Mouse (Mus musculus) lung, adult 2 months (tissue): ENCODE measurements around the gene Olfr1065. TPM values are rescaled to one million over a fixed set of nuclear protein-coding genes. Genes with fewer than 3 reads are reported as not detected.
"Not testable (repeated sequence)": the region's sequence is repeated elsewhere in the genome, so short reads cannot be mapped to it uniquely, and the experiment has no call there.

ENCODE experiments used
- DNase-seq: peaks from one replicate; pipeline ENCODE4 v3.0.0; 2022
- H3K4me1 ChIP-seq: fragments of 200-500 bp; 2 replicates; pipeline ENCODE4 v1.6.1; 2011; ENCODE audit warnings: low read length; ENCODE audit not compliant: control insufficient read depth, insufficient read depth
- H3K4me3 ChIP-seq: fragments of 200-500 bp; replicated peaks from 2 replicates; pipeline ENCODE3; 2011; ENCODE audit warnings: low read depth, mild to moderate bottlenecking, control low read depth, low read length; ENCODE audit errors: extremely low read depth
- CTCF ChIP-seq: fragments of 200-500 bp; IDR thresholded peaks from 2 replicates; pipeline ENCODE4 v1.5.1; 2011; ENCODE audit warnings: mild to moderate bottlenecking, low read length, control low read depth; ENCODE audit not compliant: insufficient read depth
- POLR2A ChIP-seq: fragments of 200-500 bp; IDR thresholded peaks from 2 replicates; pipeline ENCODE4 v1.6.1; 2011; ENCODE audit warnings: low read depth, mild to moderate bottlenecking, control low read depth, low read length, borderline replicate concordance; ENCODE audit errors: extremely low read depth
- WGBS: fragments of 180-500 bp; shearing (Covaris S2); methylation state at CpG from one replicate; pipeline ENCODE4 v1.1.7; 2018; 5-methylcytosine and 5-hydroxymethylcytosine counted together
- polyA plus RNA-seq: library from polyadenylated mRNA; depleted of rRNA; stranded (reverse); fragments of >200 nt; gene quantifications from 2 replicates; pipeline ENCODE4 v1.2.3, GENCODE M21; 2012; rRNA removed

Gene Olfr1065
- not detected in 2 replicates for polyA plus RNA-seq

DNA sequence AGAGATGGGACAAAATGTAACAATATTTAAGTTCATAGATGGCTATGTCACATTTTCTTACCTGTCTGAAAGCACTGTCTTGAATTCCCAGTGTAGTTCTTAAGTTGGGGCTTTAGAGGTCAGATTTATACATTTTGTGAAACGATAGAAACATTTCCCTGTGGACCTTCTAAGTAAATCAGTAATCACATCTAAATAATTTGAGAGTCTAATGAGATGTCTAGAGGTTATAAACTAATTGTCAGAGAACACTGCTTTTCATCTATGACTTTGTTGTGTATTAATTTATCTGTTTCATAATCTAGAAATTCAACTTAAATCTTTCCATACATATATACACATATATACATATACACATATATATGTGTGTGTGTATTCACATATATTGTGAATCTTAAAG is at the start of gene Olfr1065:
TSS of gene Olfr1065 (minus strand) at position 101 of the 400 bp plus-strand sequence.
- not testable (repeated sequence) for H3K4me1 ChIP-seq, DNase-seq, H3K4me3 ChIP-seq
- WGBS: 78% methylated on average over 1 of the region's 1 CpGs

DNA sequence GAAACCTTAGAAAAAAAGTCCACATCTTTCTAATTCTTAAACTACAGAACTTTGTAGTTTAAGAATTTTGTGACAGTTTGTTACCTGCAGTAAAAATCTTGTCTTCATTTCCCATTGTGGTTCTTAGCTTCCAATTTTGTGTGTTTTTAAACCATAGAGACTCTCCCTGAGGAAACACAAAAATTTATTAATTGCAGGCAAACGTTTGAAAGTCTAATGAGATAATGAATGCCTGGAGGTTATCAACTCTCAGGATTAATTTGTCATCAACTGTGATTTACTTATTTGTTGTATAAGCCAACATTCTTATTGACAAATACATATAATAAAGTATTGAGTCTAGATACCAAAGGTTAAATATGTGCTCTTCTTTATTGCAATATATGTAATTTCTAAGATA is 36.9 kb upstream of the Olfr1065 start, which contains the start of gene Olfr228:
TSS of gene Olfr228 (minus strand) at position 101 of the 400 bp plus-strand sequence.
- H3K4me1 ChIP-seq: no peaks in the 10 kb centered on the region
- no peak for DNase-seq

DNA sequence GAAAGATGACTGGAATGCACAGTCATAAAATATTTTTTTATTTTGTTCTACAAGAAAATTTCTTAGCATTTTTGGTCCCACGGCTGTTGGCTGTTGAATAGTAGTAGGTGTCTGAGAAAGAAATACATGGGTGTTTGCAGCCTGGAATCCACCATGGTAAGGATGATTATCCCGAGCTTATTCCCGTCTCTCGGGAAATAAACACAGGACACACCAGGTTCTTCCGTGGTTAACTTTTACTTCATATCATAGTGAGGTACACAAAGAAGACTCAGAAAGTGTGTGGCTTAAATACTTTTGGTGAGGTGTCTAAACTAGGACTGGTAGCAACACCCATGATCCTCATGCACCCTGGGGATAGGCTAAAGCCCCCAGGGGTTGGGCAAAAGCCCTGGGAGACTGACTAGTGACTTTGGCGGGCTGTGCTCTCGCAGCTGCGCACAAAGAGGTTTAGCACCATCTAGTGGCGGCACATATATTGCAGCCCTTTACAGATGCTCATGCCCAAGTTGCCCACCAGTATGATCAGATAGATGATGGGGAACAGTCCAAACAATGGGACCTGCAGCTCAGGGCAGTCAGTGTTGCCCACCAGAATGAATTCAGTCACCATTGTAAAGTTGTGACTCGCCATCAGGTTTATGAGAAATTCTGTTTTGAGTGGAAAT is 14.2 kb upstream of the Olfr1065 start:
- no peak for DNase-seq
- 23% methylated on average over 10 of the region's 10 CpGs for WGBS
- Histone ChIP-seq H3K4me3 (no peak overlapping the region), H3K4me1 (no peaks in the 10 kb centered on the region)
- TF ChIP-seq CTCF (peak; percentile 41), POLR2A (no peak)

More for the DNA sequence above, 36.9 kb upstream of the Olfr1065 start, which contains the start of gene Olfr228:
- no peak for TF ChIP-seq CTCF
- no peak for TF ChIP-seq POLR2A
- 24% methylated on average over 1 of the region's 1 CpGs for WGBS
- H3K4me3 ChIP-seq: no peak within 1 kb of the TSS

DNA sequence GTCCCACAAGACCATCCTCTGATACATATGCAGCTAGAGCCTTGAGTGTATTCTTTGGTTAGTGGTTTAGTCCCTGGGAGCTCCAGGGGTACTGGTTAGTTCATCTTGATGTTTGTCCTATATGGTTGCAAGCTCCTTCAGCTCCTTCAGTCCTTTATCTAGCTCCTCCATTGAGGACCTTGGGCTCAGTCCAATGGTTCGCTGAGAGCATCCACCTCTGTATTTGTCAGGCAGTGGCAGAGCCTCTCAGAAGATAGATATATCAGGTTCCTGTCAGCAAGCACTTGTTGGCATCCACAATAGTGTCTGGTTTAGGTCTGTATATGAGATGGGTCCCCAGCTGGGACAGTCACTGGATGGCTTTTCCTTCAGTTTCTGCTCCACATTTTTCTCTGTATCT is 10.0 kb upstream of the Olfr1065 start:
- no peak overlapping the region for H3K4me3 ChIP-seq
- H3K4me1 ChIP-seq: no peaks in the 10 kb centered on the region
- TF ChIP-seq POLR2A (no peak), CTCF (no peak)
- DNase-seq: no peak
- 67% methylated on average over 1 of the region's 1 CpGs for WGBS

DNA sequence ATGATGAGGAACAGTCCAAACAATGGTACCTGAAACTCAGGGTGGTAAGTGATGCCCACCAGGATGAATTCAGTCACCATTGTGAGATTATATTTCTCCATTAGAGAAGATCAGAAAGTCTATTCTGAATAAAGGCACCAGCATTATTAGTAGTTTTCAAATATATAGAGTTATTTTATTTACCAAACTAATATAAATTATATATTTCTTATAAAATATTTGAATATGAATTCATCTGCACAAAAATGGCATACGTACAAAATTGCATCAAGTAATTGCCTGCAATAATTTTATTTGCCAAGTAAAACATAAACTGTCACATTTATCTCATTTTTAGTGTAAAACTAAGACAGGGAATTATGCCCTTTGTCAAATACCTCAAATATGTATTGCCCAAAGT is 5.8 kb upstream of the Olfr1065 start, which contains the start of gene Olfr1066:
TSS of gene Olfr1066 (minus strand) at position 101 of the 400 bp plus-strand sequence.
- Histone ChIP-seq H3K4me1 (no peaks in the 10 kb centered on the region), H3K4me3 (no peak within 1 kb of the TSS)
- no peak for DNase-seq
- 83% methylated on average over 1 of the region's 1 CpGs for WGBS
- TF ChIP-seq CTCF (no peak), POLR2A (no peak)

DNA sequence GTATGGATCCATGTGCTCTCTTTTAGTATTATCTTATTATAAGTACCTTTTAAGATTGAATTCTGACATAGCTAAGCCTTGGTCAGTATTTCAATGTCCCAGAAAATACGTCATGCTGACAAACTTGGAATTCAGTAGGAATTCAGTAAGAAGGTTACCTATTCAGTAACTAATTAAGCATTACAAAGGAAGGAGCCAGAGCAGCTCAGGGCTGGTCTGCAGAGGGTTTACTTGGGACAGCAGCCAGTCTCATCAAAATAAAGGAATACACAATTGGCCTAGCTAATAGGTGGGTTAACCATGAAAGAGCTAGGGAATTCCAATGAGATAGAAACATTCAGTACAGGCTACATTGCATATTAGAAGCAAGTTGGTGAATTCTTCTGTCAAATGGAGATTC is 8.3 kb downstream of the Olfr1065 start:
- H3K4me3 ChIP-seq, DNase-seq, H3K4me1 ChIP-seq: not testable (repeated sequence)
- 74% methylated on average over 1 of the region's 1 CpGs for WGBS

DNA sequence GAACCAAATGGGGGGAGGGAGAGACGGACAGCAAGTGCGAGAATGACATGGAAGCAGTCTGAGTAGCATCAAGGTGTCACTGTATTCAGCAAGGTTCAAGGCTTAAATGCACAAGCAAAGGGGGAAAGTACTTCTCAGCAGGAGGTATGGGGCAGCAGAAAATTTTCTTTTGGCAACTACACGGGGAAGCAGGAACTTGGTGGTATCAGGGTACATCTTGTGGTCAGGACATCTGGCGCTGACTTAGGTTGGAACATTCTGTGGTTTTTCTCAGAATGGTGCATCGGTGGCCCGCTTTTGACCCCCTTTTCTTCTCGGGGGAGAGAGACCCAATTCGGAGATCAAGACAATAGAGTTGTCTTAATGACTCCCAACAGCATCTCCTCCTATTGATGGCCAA is 21.9 kb downstream of the Olfr1065 start:
- H3K4me1 ChIP-seq, DNase-seq, H3K4me3 ChIP-seq: not testable (repeated sequence)
- 83% methylated on average over 8 of the region's 8 CpGs for WGBS

DNA sequence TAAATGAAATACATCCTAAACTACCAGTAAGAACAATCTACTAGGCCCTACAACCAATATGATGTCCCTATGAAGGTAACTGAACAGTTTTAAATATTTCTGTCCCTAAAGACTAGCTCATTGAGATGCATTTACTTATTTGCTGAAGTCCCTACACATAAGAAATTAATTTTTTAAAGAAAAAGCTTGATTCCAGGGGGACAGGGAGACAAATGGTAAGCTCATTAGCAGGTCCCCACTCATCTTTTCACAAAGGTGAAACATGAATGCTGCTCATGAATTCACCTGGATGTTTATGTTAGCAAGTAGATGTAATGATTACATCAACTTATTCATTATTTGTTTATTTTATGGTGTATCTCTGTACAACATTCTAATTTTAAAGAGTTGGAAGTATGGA is 23.7 kb downstream of the Olfr1065 start, which contains the start of gene Olfr1062:
TSS of gene Olfr1062 (minus strand) at position 101 of the 400 bp plus-strand sequence.
- H3K4me1 ChIP-seq, DNase-seq, H3K4me3 ChIP-seq: not testable (repeated sequence)

DNA sequence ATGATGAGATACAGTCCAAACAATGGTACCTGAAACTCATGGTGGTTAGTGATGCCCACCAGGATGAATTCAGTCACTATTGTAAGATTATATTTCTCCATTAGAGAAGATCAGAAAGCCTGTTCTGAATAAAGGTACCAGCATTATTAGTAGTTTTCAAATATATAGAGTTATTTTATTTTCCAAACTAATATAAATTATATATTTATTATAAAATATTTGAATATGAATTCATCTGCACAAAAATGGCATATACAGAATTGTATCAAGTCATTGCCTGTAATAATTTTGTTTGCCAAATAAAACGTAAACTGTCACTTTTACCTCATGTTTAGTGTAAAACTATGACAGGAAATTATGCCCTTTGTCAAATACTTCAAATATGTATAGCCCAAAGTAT is 36.4 kb downstream of the Olfr1065 start, which contains the start of gene Olfr1061:
TSS of gene Olfr1061 (minus strand) at position 101 of the 400 bp plus-strand sequence.
- 58% methylated on average over 1 of the region's 1 CpGs for WGBS

DNA sequence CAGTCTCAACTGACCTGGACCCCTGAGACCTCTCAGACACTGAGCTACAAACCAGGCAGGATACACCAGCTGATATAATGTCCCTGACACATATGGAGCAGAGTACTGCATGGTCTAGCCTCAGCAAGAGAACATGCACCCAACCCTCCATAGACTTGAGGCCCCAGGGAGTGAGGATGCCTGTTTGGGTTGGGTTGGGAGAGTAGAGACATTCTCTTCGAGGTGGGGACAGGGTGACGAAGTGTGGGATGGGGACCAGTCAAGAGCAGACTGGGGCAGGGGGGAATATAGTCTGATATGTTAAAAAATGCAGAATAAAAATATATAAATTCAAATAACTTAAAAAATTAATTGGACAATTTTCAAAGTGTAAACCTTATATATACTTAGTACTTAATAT is 55.3 kb downstream of the Olfr1065 start:
- no peak for DNase-seq
- no peak overlapping the region for H3K4me3 ChIP-seq
- TF ChIP-seq POLR2A: no peak
- TF ChIP-seq CTCF: no peak
- no peaks in the 10 kb centered on the region for H3K4me1 ChIP-seq
- WGBS: 76% methylated on average over 2 of the region's 2 CpGs

More for the DNA sequence above, 36.4 kb downstream of the Olfr1065 start, which contains the start of gene Olfr1061:
- Histone ChIP-seq H3K4me3 (no peak within 1 kb of the TSS), H3K4me1 (no peaks in the 10 kb centered on the region)
- no peak for TF ChIP-seq POLR2A
- no peak for TF ChIP-seq CTCF
- DNase-seq: no peak

Other genes starting within 250 kb of the Olfr1065 start
- gene Olfr1045, start 247.6 kb downstream of the Olfr1065 start, polyA plus RNA-seq: not detected in 2 replicates
- not detected in 2 replicates for gene Olfr1046, start 231.3 kb downstream of the Olfr1065 start, polyA plus RNA-seq
- not detected in 2 replicates for gene Olfr1047, start 219.2 kb downstream of the Olfr1065 start, polyA plus RNA-seq
- not detected in 2 replicates for gene Olfr1048, start 210.3 kb downstream of the Olfr1065 start, polyA plus RNA-seq
- not detected in 2 replicates for gene Olfr1049, start 192.3 kb downstream of the Olfr1065 start, polyA plus RNA-seq
- gene Olfr1051, start 171.5 kb downstream of the Olfr1065 start, polyA plus RNA-seq: not detected in 2 replicates
- not detected in 2 replicates for gene Olfr1052, start 158.1 kb downstream of the Olfr1065 start, polyA plus RNA-seq
- gene Olfr1053, start 135.3 kb downstream of the Olfr1065 start, polyA plus RNA-seq: not detected in 2 replicates
- gene Olfr1054, start 115.2 kb downstream of the Olfr1065 start, polyA plus RNA-seq: not detected in 2 replicates
- gene Olfr1055, start 100.3 kb downstream of the Olfr1065 start, polyA plus RNA-seq: not detected in 2 replicates
- not detected in 2 replicates for gene Olfr1056, start 88.1 kb downstream of the Olfr1065 start, polyA plus RNA-seq
- not detected in 2 replicates for gene Olfr1057, start 72.2 kb downstream of the Olfr1065 start, polyA plus RNA-seq
- gene Olfr1058, start 62.0 kb downstream of the Olfr1065 start, polyA plus RNA-seq: not detected in 2 replicates
- gene Olfr1061, start 36.5 kb downstream of the Olfr1065 start, polyA plus RNA-seq: not detected in 2 replicates
- not detected in 2 replicates for gene Olfr1062, start 23.8 kb downstream of the Olfr1065 start, polyA plus RNA-seq
- gene Olfr1066, start 5.7 kb upstream of the Olfr1065 start, polyA plus RNA-seq: not detected in 2 replicates
- gene Olfr228, start 36.8 kb upstream of the Olfr1065 start, polyA plus RNA-seq: not detected in 2 replicates
- not detected in 2 replicates for gene Olfr1076, start 57.9 kb upstream of the Olfr1065 start, polyA plus RNA-seq
- not detected in 2 replicates for gene Olfr1079, start 91.9 kb upstream of the Olfr1065 start, polyA plus RNA-seq
- not detected in 2 replicates for gene Olfr1080, start 107.6 kb upstream of the Olfr1065 start, polyA plus RNA-seq
- gene Olfr1082, start 148.4 kb upstream of the Olfr1065 start, polyA plus RNA-seq: not detected in 2 replicates
- not detected in 2 replicates for gene Olfr1084, start 189.1 kb upstream of the Olfr1065 start, polyA plus RNA-seq
- not detected in 2 replicates for gene Olfr1085, start 211.4 kb upstream of the Olfr1065 start, polyA plus RNA-seq
- not detected in 2 replicates for gene Olfr1086, start 229.5 kb upstream of the Olfr1065 start, polyA plus RNA-seq
- not detected in 2 replicates for gene Olfr1087, start 247.8 kb upstream of the Olfr1065 start, polyA plus RNA-seq